Mouse (Mus musculus) lung, embryonic 15.5 days (tissue): ENCODE measurements around the gene Gm14180. TPM values are rescaled to one million over a fixed set of nuclear protein-coding genes. Genes with fewer than 3 reads are reported as not detected.
"Not testable (repeated sequence)": the region's sequence is repeated elsewhere in the genome, so short reads cannot be mapped to it uniquely, and the experiment has no call there.

Experiments used
- ATAC-seq: fragments of 200-750 bp; cut with Nextera tagmentation; 2 replicates; pipeline ENCODE4 v1.8.0; 2017; ENCODE audit warnings: moderate number of reproducible peaks, borderline replicate concordance; ENCODE audit not compliant: low FRiP score, low TSS enrichment; ENCODE audit errors: extremely low read depth
- H3K27ac ChIP-seq: fragments of 300-500 bp; sonication (generic); 2 replicates; pipeline ENCODE4 v1.5.1; 2015; ENCODE audit warnings: moderate library complexity, mild to moderate bottlenecking, inconsistent platforms
- H3K27me3 ChIP-seq: fragments of 300-500 bp; sonication (generic); 2 replicates; pipeline ENCODE4 v1.6.1; 2015; ENCODE audit warnings: inconsistent platforms
- H3K36me3 ChIP-seq: fragments of 300-500 bp; sonication (generic); 2 replicates; pipeline ENCODE4 v1.6.1; 2015; ENCODE audit warnings: inconsistent platforms
- H3K4me1 ChIP-seq: fragments of 300-500 bp; sonication (generic); 2 replicates; pipeline ENCODE4 v1.6.1; 2015; ENCODE audit warnings: inconsistent platforms
- H3K4me2 ChIP-seq: fragments of 300-500 bp; sonication (generic); 2 replicates; pipeline ENCODE4 v1.6.1; 2015; ENCODE audit warnings: inconsistent platforms, mild to moderate bottlenecking, moderate library complexity
- H3K4me3 ChIP-seq: fragments of 300-500 bp; sonication (generic); 2 replicates; pipeline ENCODE4 v1.5.1; 2015; ENCODE audit warnings: mild to moderate bottlenecking, inconsistent platforms
- H3K9ac ChIP-seq: fragments of 300-500 bp; sonication (generic); 2 replicates; pipeline ENCODE4 v1.6.1; 2015; ENCODE audit warnings: inconsistent platforms
- H3K9me3 ChIP-seq: fragments of 300-500 bp; sonication (generic); 2 replicates; pipeline ENCODE4 v1.6.1; 2016; ENCODE audit warnings: inconsistent platforms
- WGBS: fragments of 180-500 bp; shearing (Covaris S2); methylation state at CpG from one replicate; pipeline ENCODE4 v1.1.7; 2015; 5-methylcytosine and 5-hydroxymethylcytosine counted together
- polyA plus RNA-seq: library from polyadenylated mRNA; unstranded; fragments of >200 nt; fragmentation: Nextera tagmentation; extraction: Ambion mirVana; gene quantifications from 2 replicates; pipeline ENCODE4 v1.2.1, GENCODE M21; 2015

Gm14180 gene
- not detected in 2 replicates for polyA plus RNA-seq

- Histone ChIP-seq H3K27me3 (no peaks in the 10 kb centered on the region), H3K9me3 (no peaks in the 10 kb centered on the region), H3K27ac (no peak within 1 kb of the TSS), H3K4me3 (no peak within 1 kb of the TSS), H3K4me1 (no peaks in the 10 kb centered on the region), H3K4me2 (no peak within 1 kb of the TSS), H3K36me3 (no peaks in the 10 kb centered on the region), H3K9ac (no peak within 1 kb of the TSS)
- WGBS = 49% methylated on average over 2 of the region's 2 CpGs
- ATAC-seq = no peak
Observed at GRCm38 (mm10) chr11:99734190-99734589, at the start of gene Gm14180. Gene Gm14180 (minus strand): TSS chr11:99734290.

DNA sequence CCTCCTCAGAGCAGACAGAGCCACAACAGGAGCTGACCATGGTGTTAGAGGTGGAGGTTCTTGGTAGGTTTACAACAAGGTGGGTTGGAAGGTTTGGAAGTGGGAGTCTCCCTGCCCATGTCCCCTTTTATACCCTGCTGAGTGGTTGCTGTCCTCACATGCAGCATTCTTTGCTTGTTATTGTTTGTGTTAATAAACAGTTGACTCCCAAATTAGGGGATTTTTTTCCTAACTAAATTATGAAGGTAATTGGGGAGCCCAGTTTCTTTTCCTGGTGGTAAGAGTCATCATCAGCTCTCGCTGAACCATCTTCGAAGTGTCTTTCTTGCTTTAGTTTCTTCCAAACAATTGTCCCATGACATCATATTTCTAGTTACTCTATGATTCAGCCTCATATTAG, 46.5 kb upstream of the Gm14180 start, which contains the start of gene Krtap4-8:
Gene Krtap4-8, minus strand, starts transcription at position 101 of the 400 bp plus-strand sequence.
- no peak for ATAC-seq
- 92% methylated on average over 2 of the region's 2 CpGs for WGBS
- no peaks in the 10 kb centered on the region for H3K9me3 ChIP-seq
- H3K27me3 ChIP-seq = no peaks in the 10 kb centered on the region
- H3K4me2 ChIP-seq = no peak within 1 kb of the TSS
- no peaks in the 10 kb centered on the region for H3K36me3 ChIP-seq
- no peak within 1 kb of the TSS for H3K4me3 ChIP-seq
- no peak within 1 kb of the TSS for H3K27ac ChIP-seq
- no peak within 1 kb of the TSS for H3K9ac ChIP-seq
- no peaks in the 10 kb centered on the region for H3K4me1 ChIP-seq

GRCm38 (mm10) chr11:99778401-99778800, 44.3 kb upstream of the Gm14180 start:
- ATAC-seq = no peak
- H3K9me3 ChIP-seq = no peaks in the 10 kb centered on the region
- no peak overlapping the region for H3K4me2 ChIP-seq
- H3K27me3 ChIP-seq = no peaks in the 10 kb centered on the region
- no peak overlapping the region for H3K9ac ChIP-seq
- H3K4me3 ChIP-seq = no peak overlapping the region
- H3K36me3 ChIP-seq = no peaks in the 10 kb centered on the region
- H3K4me1 ChIP-seq = no peaks in the 10 kb centered on the region
- 58% methylated on average over 7 of the region's 7 CpGs for WGBS
- H3K27ac ChIP-seq = no peak overlapping the region

GRCm38 (mm10) chr11:99772813-99773212, 38.7 kb upstream of the Gm14180 start, which contains the start of gene Gm11595:
Gene Gm11595 (minus strand): TSS chr11:99772913.
- not testable (repeated sequence) for H3K27ac ChIP-seq, H3K9me3 ChIP-seq, H3K4me2 ChIP-seq, H3K36me3 ChIP-seq, H3K4me1 ChIP-seq, H3K9ac ChIP-seq, H3K27me3 ChIP-seq, ATAC-seq, H3K4me3 ChIP-seq

DNA sequence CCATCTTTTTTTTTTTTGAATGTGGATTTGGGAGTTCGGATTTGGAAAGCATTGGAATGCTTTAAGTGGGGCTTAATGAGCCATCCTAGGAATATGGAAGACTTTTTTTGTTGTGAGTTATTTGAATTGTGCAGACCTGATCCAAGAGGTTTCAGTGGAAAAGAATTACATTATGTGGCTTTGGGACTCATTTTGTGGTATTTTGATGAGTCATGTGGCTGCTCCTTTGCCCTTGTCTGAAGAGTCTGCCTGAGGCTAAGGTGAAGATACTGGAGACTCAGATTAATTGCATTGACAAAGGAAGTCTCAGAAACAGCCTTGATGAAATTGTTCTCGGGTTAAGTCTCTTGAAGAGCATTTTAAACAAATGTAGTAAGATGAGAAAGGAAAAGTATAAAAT, 34.3 kb upstream of the Gm14180 start:
- Histone ChIP-seq H3K27me3 (no peaks in the 10 kb centered on the region), H3K4me3 (no peak overlapping the region), H3K9me3 (no peaks in the 10 kb centered on the region), H3K4me1 (no peaks in the 10 kb centered on the region), H3K36me3 (no peaks in the 10 kb centered on the region), H3K9ac (no peak overlapping the region), H3K4me2 (no peak overlapping the region), H3K27ac (no peak overlapping the region)
- ATAC-seq = no peak
- 58% methylated on average over 2 of the region's 2 CpGs for WGBS

- H3K27ac ChIP-seq = no peak overlapping the region
- 93% methylated on average over 1 of the region's 1 CpGs for WGBS
- no peak for ATAC-seq
- no peak overlapping the region for H3K4me3 ChIP-seq
- H3K4me1 ChIP-seq = no peaks in the 10 kb centered on the region
- no peaks in the 10 kb centered on the region for H3K27me3 ChIP-seq
- no peaks in the 10 kb centered on the region for H3K9me3 ChIP-seq
- no peak overlapping the region for H3K4me2 ChIP-seq
- H3K9ac ChIP-seq = no peak overlapping the region
- no peaks in the 10 kb centered on the region for H3K36me3 ChIP-seq
Observed at GRCm38 (mm10) chr11:99758877-99759276, 24.8 kb upstream of the Gm14180 start.

GRCm38 (mm10) chr11:99743985-99744384, 9.9 kb upstream of the Gm14180 start:
- no peaks in the 10 kb centered on the region for H3K36me3 ChIP-seq
- no peak overlapping the region for H3K4me3 ChIP-seq
- H3K4me2 ChIP-seq = no peak overlapping the region
- H3K9me3 ChIP-seq = no peaks in the 10 kb centered on the region
- no peak overlapping the region for H3K9ac ChIP-seq
- WGBS = 49% methylated on average over 3 of the region's 3 CpGs
- no peaks in the 10 kb centered on the region for H3K27me3 ChIP-seq
- H3K4me1 ChIP-seq = no peaks in the 10 kb centered on the region
- no peak overlapping the region for H3K27ac ChIP-seq
- ATAC-seq = no peak

DNA sequence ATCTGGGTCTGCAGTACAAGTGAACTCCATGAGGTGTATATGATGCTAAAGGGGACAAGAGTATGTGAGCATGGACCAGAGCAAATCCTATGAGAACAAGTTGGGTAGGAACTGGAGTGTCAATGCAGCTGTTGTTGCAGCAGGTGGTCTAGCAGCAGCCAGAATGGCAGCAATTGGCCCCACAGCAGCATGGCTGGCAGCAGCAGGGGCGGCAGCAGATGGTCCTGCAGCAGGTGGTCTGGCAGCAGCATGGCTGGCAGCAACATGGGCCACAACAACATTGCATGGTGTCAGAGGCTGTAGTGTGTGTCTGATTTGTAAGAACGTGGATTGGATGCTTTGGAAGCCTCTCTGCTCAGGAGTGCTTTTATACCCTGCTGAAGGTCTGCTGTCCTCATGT, 10.0 kb downstream of the Gm14180 start:
- Histone ChIP-seq H3K27ac (no peak overlapping the region), H3K9ac (no peak overlapping the region), H3K9me3 (no peaks in the 10 kb centered on the region), H3K36me3 (no peaks in the 10 kb centered on the region), H3K4me1 (no peaks in the 10 kb centered on the region), H3K27me3 (no peaks in the 10 kb centered on the region), H3K4me2 (no peak overlapping the region), H3K4me3 (no peak overlapping the region)
- ATAC-seq = no peak
- 74% methylated on average over 2 of the region's 2 CpGs for WGBS

- 93% methylated on average over 1 of the region's 1 CpGs for WGBS
- ATAC-seq = no peak
- no peak overlapping the region for H3K4me2 ChIP-seq
- no peak overlapping the region for H3K4me3 ChIP-seq
- no peaks in the 10 kb centered on the region for H3K27me3 ChIP-seq
- no peaks in the 10 kb centered on the region for H3K36me3 ChIP-seq
- H3K4me1 ChIP-seq = no peaks in the 10 kb centered on the region
- H3K9ac ChIP-seq = no peak overlapping the region
- H3K9me3 ChIP-seq = no peaks in the 10 kb centered on the region
- H3K27ac ChIP-seq = no peak overlapping the region
Observed at GRCm38 (mm10) chr11:99718759-99719158, 15.3 kb downstream of the Gm14180 start.

DNA sequence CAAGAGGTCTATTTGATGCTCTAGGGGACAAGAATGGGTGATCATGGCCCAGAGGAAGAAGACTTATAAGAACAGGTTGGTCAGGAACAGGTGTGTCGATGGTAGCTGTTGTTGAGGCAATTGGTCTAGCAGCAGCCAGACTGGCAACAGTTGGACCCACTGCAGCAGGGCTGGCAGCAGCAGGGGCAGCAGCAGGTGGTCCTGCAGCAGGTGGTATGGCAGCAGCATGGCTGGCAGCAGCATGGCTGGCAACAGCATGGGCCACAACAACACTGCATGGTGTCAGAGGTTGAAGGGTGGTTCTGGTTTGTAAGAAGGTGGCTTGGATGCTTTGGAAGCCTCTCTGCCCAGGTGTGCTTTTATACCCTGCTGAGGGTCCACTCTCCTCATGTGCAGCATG, 43.6 kb downstream of the Gm14180 start, which contains the start of gene Gm14190:
Gene Gm14190, minus strand, starts transcription at position 278 of the 400 bp plus-strand sequence.
- no peaks in the 10 kb centered on the region for H3K36me3 ChIP-seq
- H3K4me2 ChIP-seq = no peak within 1 kb of the TSS
- no peak for ATAC-seq
- WGBS = 85% methylated on average over 1 of the region's 1 CpGs
- no peak within 1 kb of the TSS for H3K4me3 ChIP-seq
- no peaks in the 10 kb centered on the region for H3K27me3 ChIP-seq
- no peak within 1 kb of the TSS for H3K9ac ChIP-seq
- H3K27ac ChIP-seq = no peak within 1 kb of the TSS
- no peaks in the 10 kb centered on the region for H3K4me1 ChIP-seq
- no peaks in the 10 kb centered on the region for H3K9me3 ChIP-seq

GRCm38 (mm10) chr11:99685235-99685634, 48.9 kb downstream of the Gm14180 start:
- H3K27ac ChIP-seq, H3K4me1 ChIP-seq, H3K4me2 ChIP-seq, ATAC-seq, H3K9ac ChIP-seq, H3K9me3 ChIP-seq, H3K27me3 ChIP-seq, H3K36me3 ChIP-seq, H3K4me3 ChIP-seq: not testable (repeated sequence)
- WGBS = 50% methylated on average over 1 of the region's 1 CpGs
